Mouse (Mus musculus) stomach, postnatal 0 days (tissue): Measurements from ENCODE around the gene Rtraf.
A peak's percentile ranks its signal among the peaks of the same experiment; 100 is the strongest.

Experiments
- CTCF ChIP-seq: IDR thresholded peaks from 2 replicates; pipeline ENCODE4 v1.5.1; 2016; ENCODE audit warnings: antibody characterized with exemption, low read depth, mild to moderate bottlenecking, moderate library complexity
- EP300 ChIP-seq: optimal IDR thresholded peaks from 2 replicates; pipeline ENCODE3; 2016; ENCODE audit warnings: antibody characterized with exemption

- TF ChIP-seq EP300 (no peak), CTCF (peak; percentile 58)
These were observed 35.5 kb upstream of the Rtraf start for GRCm38 (mm10) chr14:19858808-19859776.
